16 mouse cellular contexts compared by ENCODE assay signal in genomic region chr11:76343031-76343430, GRCm38 (mm10). TPM values are rescaled to one million over a fixed set of nuclear protein-coding genes. Genes with fewer than 3 reads are reported as not detected.
DNase-seq lines count a peak whose midpoint lies in the region; ATAC-seq lines count a peak whose summit lies in the region.
"Had no signal": no experiment of that assay in that cellular context is flagged by ENCODE, and none has a peak within 500 bp of the region (broad histone marks: within the 10 kb centered on the region; RNA-seq: fewer than 3 reads in every experiment).

No protein-coding gene starts in this region.

- peak overlapping the region; percentile 8; the same call in 1 of the 2 replicates for H3K27ac ChIP-seq in forebrain, embryonic 11.5 days (ENCODE audit: low read depth, low read length)
- H3K27ac ChIP-seq in forebrain, embryonic 13.5 days: no peak overlapping the region; the same call in 1 of the 2 replicates
- H3K27ac ChIP-seq in kidney, embryonic 14.5 days (ENCODE audit: low read depth, low read length): 0 out of 2 replicates have a peak overlapping the region, but pooled peaks have one; percentile 14
- H3K27ac ChIP-seq in kidney, embryonic 16.5 days (ENCODE audit: low read length): no peak overlapping the region
- peak overlapping the region; percentile 95 for H3K27ac ChIP-seq in embryonic facial prominence, embryonic 12.5 days
- H3K27ac ChIP-seq in limb, embryonic 15.5 days: peak overlapping the region; percentile 65
- H3K27ac ChIP-seq: hindbrain, embryonic 15.5 days; kidney, postnatal 0 days; liver, embryonic 14.5 days; macrophage; neural tube, embryonic 12.5 days had no signal

- 52% methylated on average over 9 of the region's 9 CpGs for WGBS in forebrain, embryonic 11.5 days
- 41% methylated on average over 9 of the region's 9 CpGs for WGBS in forebrain, embryonic 13.5 days
- 57% methylated on average over 9 of the region's 9 CpGs for WGBS in kidney, embryonic 14.5 days
- 58% methylated on average over 9 of the region's 9 CpGs for WGBS in kidney, embryonic 16.5 days
- WGBS in embryonic facial prominence, embryonic 12.5 days: 18% methylated on average over 9 of the region's 9 CpGs
- WGBS in limb, embryonic 15.5 days: 27% methylated on average over 9 of the region's 9 CpGs

- H3K9me3 ChIP-seq in forebrain, embryonic 11.5 days (ENCODE audit: control insufficient read depth, low read length): no peaks in the 10 kb centered on the region
- no peaks in the 10 kb centered on the region; the same call in 1 of the 2 replicates for H3K9me3 ChIP-seq in forebrain, embryonic 13.5 days (replicated peaks)
- no peaks in the 10 kb centered on the region for H3K9me3 ChIP-seq in kidney, embryonic 14.5 days (ENCODE audit: control insufficient read depth, low read length)
- H3K9me3 ChIP-seq in kidney, embryonic 16.5 days (ENCODE audit: low read length): no peaks in the 10 kb centered on the region
- no peaks in the 10 kb centered on the region for H3K9me3 ChIP-seq in embryonic facial prominence, embryonic 12.5 days
- no peaks in the 10 kb centered on the region for H3K9me3 ChIP-seq in limb, embryonic 15.5 days
- H3K9me3 ChIP-seq: hindbrain, embryonic 15.5 days; neural tube, embryonic 12.5 days had no signal

- H3K9ac ChIP-seq in forebrain, embryonic 11.5 days (ENCODE audit: low read length): no peak overlapping the region
- no peak overlapping the region; the same call in 1 of the 2 replicates for H3K9ac ChIP-seq in forebrain, embryonic 13.5 days
- H3K9ac ChIP-seq in kidney, embryonic 14.5 days (ENCODE audit: low read depth, low read length): no peak overlapping the region
- no peak overlapping the region for H3K9ac ChIP-seq in kidney, embryonic 16.5 days (replicated peaks; ENCODE audit: low read length)
- H3K9ac ChIP-seq in embryonic facial prominence, embryonic 12.5 days: peak overlapping the region; percentile 21; the same call in 1 of the 2 replicates
- no peak overlapping the region for H3K9ac ChIP-seq in limb, embryonic 15.5 days
- H3K9ac ChIP-seq: hindbrain, embryonic 15.5 days; liver, embryonic 14.5 days; neural tube, embryonic 12.5 days had no signal

- peaks cover 2% of the 10 kb centered on the region; the same call in 1 of the 2 replicates for H3K4me1 ChIP-seq in forebrain, embryonic 11.5 days (replicated peaks; ENCODE audit: control insufficient read depth, insufficient read depth, low read length)
- peaks cover 31% of the 10 kb centered on the region for H3K4me1 ChIP-seq in forebrain, embryonic 13.5 days
- H3K4me1 ChIP-seq in kidney, embryonic 14.5 days (ENCODE audit: control insufficient read depth, insufficient read depth, low read length): peaks cover 37% of the 10 kb centered on the region
- H3K4me1 ChIP-seq in kidney, embryonic 16.5 days (ENCODE audit: insufficient read depth, low read length): peaks cover 39% of the 10 kb centered on the region
- peaks cover 47% of the 10 kb centered on the region for H3K4me1 ChIP-seq in embryonic facial prominence, embryonic 12.5 days
- peaks cover 50% of the 10 kb centered on the region for H3K4me1 ChIP-seq in limb, embryonic 15.5 days

- ATAC-seq in forebrain, embryonic 11.5 days (replicated peaks; ENCODE audit: low FRiP score): no peak
- ATAC-seq in forebrain, embryonic 13.5 days: no peak
- no peak for ATAC-seq in kidney, embryonic 14.5 days (ENCODE audit: low FRiP score, low TSS enrichment)
- no peak for ATAC-seq in kidney, embryonic 16.5 days (ENCODE audit: low FRiP score, low TSS enrichment)
- no peak for ATAC-seq in embryonic facial prominence, embryonic 12.5 days (ENCODE audit: insufficient number of reproducible peaks, insufficient read depth, low FRiP score, low TSS enrichment)
- ATAC-seq in limb, embryonic 15.5 days (ENCODE audit: insufficient number of reproducible peaks, low FRiP score, low TSS enrichment, low read depth): no peak

- no peak overlapping the region for H3K4me2 ChIP-seq in forebrain, embryonic 11.5 days (ENCODE audit: low read depth, low read length, severe bottlenecking)
- H3K4me2 ChIP-seq in forebrain, embryonic 13.5 days: no peak overlapping the region
- H3K4me2 ChIP-seq in kidney, embryonic 14.5 days (replicated peaks; ENCODE audit: low read depth, low read length): no peak overlapping the region
- H3K4me2 ChIP-seq in kidney, embryonic 16.5 days (replicated peaks; ENCODE audit: low read depth, low read length): no peak overlapping the region
- H3K4me2 ChIP-seq in embryonic facial prominence, embryonic 12.5 days (replicated peaks): peak overlapping the region; percentile 28
- no peak overlapping the region for H3K4me2 ChIP-seq in limb, embryonic 15.5 days
- H3K4me2 ChIP-seq: hindbrain, embryonic 15.5 days; neural tube, embryonic 12.5 days had no signal

- no peak for DNase-seq in forebrain, embryonic 11.5 days (ENCODE audit: low spot score)
- no peak for DNase-seq in testis, postnatal 14 days (ENCODE audit: low spot score)
- DNase-seq in urinary bladder, postnatal 25 days (ENCODE audit: low spot score): no peak
- DNase-seq: cerebellum, adult 9-10 months; gastrocnemius, postnatal 14 days; layer of hippocampus, postnatal 36 days had no signal

- H3K27me3 ChIP-seq in forebrain, embryonic 11.5 days (ENCODE audit: control insufficient read depth, insufficient read depth, low read length): no peaks in the 10 kb centered on the region
- no peaks in the 10 kb centered on the region for H3K27me3 ChIP-seq in forebrain, embryonic 13.5 days
- H3K27me3 ChIP-seq in kidney, embryonic 14.5 days (ENCODE audit: control insufficient read depth, insufficient read depth, low read length): no peaks in the 10 kb centered on the region
- no peaks in the 10 kb centered on the region for H3K27me3 ChIP-seq in kidney, embryonic 16.5 days (ENCODE audit: insufficient read depth, low read length)
- no peaks in the 10 kb centered on the region for H3K27me3 ChIP-seq in embryonic facial prominence, embryonic 12.5 days
- H3K27me3 ChIP-seq in limb, embryonic 15.5 days: no peaks in the 10 kb centered on the region
- H3K27me3 ChIP-seq: hindbrain, embryonic 15.5 days; neural tube, embryonic 12.5 days had no signal

- no peak overlapping the region for H3K4me3 ChIP-seq in forebrain, embryonic 11.5 days (ENCODE audit: low read depth, low read length)
- no peak overlapping the region for H3K4me3 ChIP-seq in forebrain, embryonic 13.5 days
- no peak overlapping the region for H3K4me3 ChIP-seq in kidney, embryonic 14.5 days (ENCODE audit: low read length)
- H3K4me3 ChIP-seq in kidney, embryonic 16.5 days (ENCODE audit: low read length): no peak overlapping the region
- no peak overlapping the region for H3K4me3 ChIP-seq in embryonic facial prominence, embryonic 12.5 days
- no peak overlapping the region for H3K4me3 ChIP-seq in limb, embryonic 15.5 days
- H3K4me3 ChIP-seq: hindbrain, embryonic 15.5 days; neural tube, embryonic 12.5 days had no signal

- no peaks in the 10 kb centered on the region for H3K36me3 ChIP-seq in forebrain, embryonic 11.5 days (ENCODE audit: control insufficient read depth, insufficient read depth, low read length)
- no peaks in the 10 kb centered on the region for H3K36me3 ChIP-seq in forebrain, embryonic 13.5 days (ENCODE audit: poor library complexity, severe bottlenecking)
- H3K36me3 ChIP-seq in kidney, embryonic 14.5 days (ENCODE audit: control insufficient read depth, insufficient read depth, low read length): no peaks in the 10 kb centered on the region
- H3K36me3 ChIP-seq in kidney, embryonic 16.5 days (ENCODE audit: insufficient read depth, low read length): no peaks in the 10 kb centered on the region
- H3K36me3 ChIP-seq in embryonic facial prominence, embryonic 12.5 days: no peaks in the 10 kb centered on the region
- no peaks in the 10 kb centered on the region for H3K36me3 ChIP-seq in limb, embryonic 15.5 days
- H3K36me3 ChIP-seq: hindbrain, embryonic 15.5 days; neural tube, embryonic 12.5 days had no signal

RNA-seq across cellular contexts. Expression of gene Nxn, which starts 55.9 kb away (rescaled TPM):
- 52.3 and 65.1 TPM in 2 replicates for polyA plus RNA-seq in forebrain, embryonic 11.5 days (2014; fragmentation: Nextera tagmentation; extraction: Ambion mirVana)
- polyA plus RNA-seq in forebrain, embryonic 13.5 days (2015; fragmentation: Nextera tagmentation; extraction: Ambion mirVana): 23.4 and 29.9 TPM in 2 replicates
- 29.3 and 38.0 TPM in 2 replicates for polyA plus RNA-seq in kidney, embryonic 14.5 days (2014; fragmentation: Nextera tagmentation; extraction: Ambion mirVana)
- polyA plus RNA-seq in kidney, embryonic 16.5 days (2015; fragmentation: Nextera tagmentation; extraction: Ambion mirVana): 26.9 and 29.5 TPM in 2 replicates
- polyA plus RNA-seq in embryonic facial prominence, embryonic 12.5 days (2016; fragmentation: Nextera tagmentation; extraction: Ambion mirVana): 72.1 and 77.9 TPM in 2 replicates
- 48.1 and 60.8 TPM in 2 replicates for polyA plus RNA-seq in limb, embryonic 15.5 days (2015; fragmentation: Nextera tagmentation; extraction: Ambion mirVana)

Comparison
In these comparisons a context has a peak if more than half of its experiments do, and no peak if none do; other contexts are left out.
1. H3K27ac ChIP-seq: peak in forebrain, embryonic 11.5 days (single experiment), kidney, embryonic 14.5 days (single experiment), embryonic facial prominence, embryonic 12.5 days (single experiment) and limb, embryonic 15.5 days (single experiment); none in forebrain, embryonic 13.5 days (single experiment) and kidney, embryonic 16.5 days (single experiment).